Mouse (Mus musculus): Measurements from ENCODE around the gene Usp36.

Gene Usp36

DNA sequence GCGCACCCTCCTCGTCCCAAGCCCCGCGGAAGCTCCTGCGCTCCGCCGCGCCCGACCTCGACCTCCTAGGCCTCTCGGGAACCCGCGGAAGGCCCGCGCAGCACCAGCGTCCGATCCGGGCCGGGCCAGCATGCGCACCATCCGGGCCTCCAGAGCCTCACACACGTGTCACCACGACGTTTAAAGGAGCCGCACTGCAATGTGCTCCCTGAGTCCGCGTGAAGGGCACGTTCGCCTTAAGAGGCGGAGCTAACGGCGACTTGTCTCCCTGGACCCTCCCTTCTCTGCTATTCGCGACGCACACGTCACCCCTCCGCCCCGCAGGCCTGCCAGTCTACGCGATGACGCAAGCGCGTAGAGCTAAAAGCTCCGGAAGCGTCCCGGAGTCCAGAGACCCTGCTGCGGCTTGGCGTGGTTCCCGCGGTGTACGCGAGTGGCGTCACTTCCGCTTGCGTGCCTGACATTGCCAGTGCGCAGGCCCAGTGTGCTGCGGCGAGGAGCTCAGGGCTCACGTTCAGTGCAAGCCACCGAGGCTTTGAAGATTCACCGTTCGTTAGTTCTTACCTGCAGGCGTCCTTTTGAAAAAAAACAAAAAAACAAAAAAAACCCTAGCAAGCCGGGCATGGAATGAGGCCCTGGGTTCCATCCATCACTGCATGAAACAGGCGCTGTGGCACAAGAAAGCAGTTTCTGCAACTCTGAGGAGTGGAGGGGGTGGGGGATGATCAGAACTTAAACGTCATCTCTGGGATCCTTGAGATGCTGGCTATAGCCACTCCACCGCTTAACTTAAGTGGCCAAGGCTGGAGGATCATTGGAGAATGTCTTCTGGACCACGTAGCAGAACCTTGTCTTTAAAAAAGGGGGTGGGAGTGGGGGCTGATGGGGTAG lies at the start of gene Usp36:
Usp36 (minus strand) TSS at position 246 of the 891 bp plus-strand sequence.
- in situ Hi-C loops (cut with MboI, MseI) = no loop called here

GRCm38 (mm10) chr11:118337491-118338168 lies 47.6 kb upstream of the Usp36 start:
- in situ Hi-C loops (cut with MboI, MseI) = loop anchor here in 1 of 2 experiments (25.0 kb wide), 1 partner anchor 1925 kb away; the partner anchor contains the start of gene Rnf157

DNA sequence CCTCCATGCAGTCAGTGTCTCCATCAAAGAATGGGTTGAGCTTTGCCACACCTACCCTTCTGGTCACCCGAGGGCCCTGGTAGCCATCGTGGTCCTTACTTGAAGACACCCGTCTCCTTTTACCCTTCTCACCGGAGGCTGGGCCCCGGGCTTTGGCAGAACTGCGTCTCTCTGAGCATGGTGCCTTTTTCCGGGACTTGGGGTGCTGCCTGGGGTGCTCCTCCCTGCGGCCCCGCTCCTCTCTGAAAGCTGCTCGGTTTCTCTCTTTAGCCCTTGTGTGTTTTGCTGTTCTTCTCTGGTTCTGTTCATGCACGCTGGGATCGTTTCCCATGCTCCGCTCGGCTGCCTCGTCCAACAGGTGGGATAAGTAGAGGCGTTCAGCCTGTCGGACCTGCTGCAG lies 43.4 kb upstream of the Usp36 start:
- in situ Hi-C loops (cut with MboI, MseI) = loop anchor here in 1 of 2 experiments (25.0 kb wide), 1 partner anchor 1921 kb away; the partner anchor contains the start of gene Rnf157

DNA sequence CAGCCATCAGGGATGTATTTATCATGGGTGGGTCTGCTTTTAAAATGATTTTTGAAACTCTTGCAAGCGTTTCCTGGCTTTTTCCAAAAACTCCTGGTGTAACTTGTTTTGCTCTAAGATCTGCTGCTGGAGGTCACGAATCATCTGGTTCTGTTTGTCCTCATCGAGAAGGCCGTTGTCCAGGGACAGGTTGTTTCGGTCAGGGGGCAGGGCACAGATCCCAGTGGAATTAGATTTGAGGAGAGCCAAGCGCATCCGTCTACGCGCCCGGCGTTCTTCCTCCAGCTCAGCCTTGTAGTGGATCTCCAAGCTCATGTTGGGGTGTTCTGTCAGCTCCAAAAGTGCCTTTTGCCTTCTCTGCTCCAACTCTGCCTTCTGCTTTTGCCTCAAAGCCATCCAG lies 42.3 kb upstream of the Usp36 start:
- in situ Hi-C loops (cut with MboI, MseI) = loop anchor here in 1 of 2 experiments (25.0 kb wide), 1 partner anchor 1920 kb away; the partner anchor contains the start of gene Rnf157

GRCm38 (mm10) chr11:118330777-118331176 lies 40.7 kb upstream of the Usp36 start:
- in situ Hi-C loops (cut with MboI, MseI) = loop anchor here in 1 of 2 experiments (25.0 kb wide), 1 partner anchor 1918 kb away; the partner anchor contains the start of gene Rnf157

DNA sequence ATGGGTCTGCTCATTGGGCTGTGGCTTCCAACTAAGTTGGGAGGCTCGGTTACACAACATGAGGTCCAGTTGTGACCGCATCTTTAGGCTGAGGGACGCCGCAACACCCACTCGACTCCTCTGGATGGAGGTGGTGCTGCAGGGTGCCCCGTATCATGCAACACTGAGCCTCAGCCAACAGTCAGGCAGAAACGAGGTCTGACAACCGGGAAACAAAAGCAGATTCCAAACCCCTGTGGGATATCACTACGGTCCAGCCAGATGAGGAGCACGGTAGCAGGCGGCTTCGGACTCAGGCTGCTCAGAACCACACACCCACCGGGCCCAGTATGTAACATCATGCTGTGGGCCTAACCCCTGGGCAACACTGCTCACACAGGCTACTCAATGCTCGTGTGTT lies 40.3 kb upstream of the Usp36 start:
- in situ Hi-C loops (cut with MboI, MseI) = loop anchor here in 1 of 2 experiments (25.0 kb wide), 1 partner anchor 1918 kb away; the partner anchor contains the start of gene Rnf157

- in situ Hi-C loops (cut with MboI, MseI) = loop anchor here (5.0 to 25.0 kb wide), 3 partner anchors 48 to 1917 kb away; partner anchors contain the start of genes Enpp7 (in 1 of the 2) and Rnf157 (in 1 of the 2)
Observed at GRCm38 (mm10) chr11:118328947-118329346, 38.9 kb upstream of the Usp36 start.

GRCm38 (mm10) chr11:118328511-118328910 lies 38.5 kb upstream of the Usp36 start:
- in situ Hi-C loops (cut with MboI, MseI) = loop anchor here (5.0 to 25.0 kb wide), 3 partner anchors 49 to 1916 kb away; partner anchors contain the start of genes Enpp7 (in 1 of the 2) and Rnf157 (in 1 of the 2)

- in situ Hi-C loops (cut with MboI, MseI) = loop anchor here (5.0 to 25.0 kb wide), 3 partner anchors 50 to 1915 kb away; partner anchors contain the start of genes Enpp7 (in 1 of the 2) and Rnf157 (in 1 of the 2)
Observed at GRCm38 (mm10) chr11:118326991-118327971, 37.2 kb upstream of the Usp36 start.

GRCm38 (mm10) chr11:118326491-118326890 lies 36.4 kb upstream of the Usp36 start:
- in situ Hi-C loops (cut with MboI, MseI) = loop anchor here (5.0 to 25.0 kb wide), 3 partner anchors 51 to 1914 kb away; partner anchors contain the start of genes Enpp7 (in 1 of the 2) and Rnf157 (in 1 of the 2)

DNA sequence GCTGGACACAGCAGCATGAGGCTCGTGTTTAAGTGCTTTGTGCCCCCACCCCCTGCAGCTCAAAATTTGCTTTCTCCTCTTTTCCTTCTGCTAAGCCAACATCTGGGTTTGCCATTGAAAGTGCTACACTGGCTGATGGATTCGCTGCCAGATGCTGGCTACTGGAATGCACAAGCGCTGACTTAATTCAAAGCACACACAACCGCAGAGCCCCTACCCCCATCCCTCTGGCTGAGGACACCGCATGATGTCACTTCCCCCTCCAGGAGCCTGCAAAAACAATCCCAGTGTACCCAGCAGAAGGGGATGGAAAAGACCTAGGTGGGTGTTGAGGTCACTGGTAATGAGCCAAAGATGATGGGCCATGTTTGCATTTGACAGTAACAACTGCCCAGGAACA lies 34.5 kb upstream of the Usp36 start:
- in situ Hi-C loops (cut with MboI, MseI) = loop anchor here (5.0 to 25.0 kb wide), 3 partner anchors 53 to 660 kb away; partner anchors contain the start of gene Enpp7 (in 1 of the 2)

DNA sequence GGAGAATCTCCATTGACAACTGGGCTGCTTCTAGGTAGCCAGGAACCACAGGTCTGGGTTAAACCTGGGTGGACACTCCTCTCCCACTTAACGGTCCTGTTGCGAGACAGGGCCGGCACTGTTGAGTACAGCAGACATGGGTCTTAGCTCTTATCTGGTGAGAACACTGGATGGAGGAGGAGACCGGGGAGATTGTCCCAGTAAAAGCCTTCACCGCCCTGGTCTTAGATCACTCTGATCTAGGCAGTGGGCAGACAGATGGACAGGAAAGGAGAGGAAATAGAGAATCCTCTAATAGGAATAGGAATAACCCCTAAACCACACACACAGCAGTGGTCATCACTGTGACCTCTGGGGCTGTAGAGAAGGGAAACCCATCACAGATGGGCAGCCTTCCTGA lies 33.9 kb upstream of the Usp36 start:
- in situ Hi-C loops (cut with MboI, MseI) = loop anchor here (5.0 to 25.0 kb wide), 3 partner anchors 53 to 661 kb away; partner anchors contain the start of gene Enpp7 (in 1 of the 2)

DNA sequence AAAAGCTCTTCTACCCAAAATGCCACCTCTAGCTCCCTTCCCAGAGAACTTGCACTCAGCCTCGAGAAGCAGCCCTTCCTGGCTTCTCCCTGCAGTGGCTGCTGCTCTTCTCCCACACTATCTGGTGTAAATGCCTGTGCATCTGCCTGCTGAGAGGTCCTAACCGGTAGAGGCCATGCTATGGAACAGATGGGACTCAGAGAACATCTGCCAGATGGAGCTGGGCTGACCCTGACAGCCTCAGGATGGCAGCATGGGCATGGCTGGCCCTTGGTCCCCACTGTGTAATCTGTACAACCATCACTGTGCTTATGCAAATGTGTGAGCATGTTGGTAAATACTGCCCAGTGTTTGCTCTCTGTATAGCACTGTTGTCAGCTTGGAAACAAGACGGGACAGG lies 32.6 kb upstream of the Usp36 start:
- in situ Hi-C loops (cut with MboI, MseI) = loop anchor here (5.0 to 25.0 kb wide), 3 partner anchors 55 to 662 kb away; partner anchors contain the start of gene Enpp7 (in 1 of the 2)

GRCm38 (mm10) chr11:118321971-118322370 lies 31.9 kb upstream of the Usp36 start:
- in situ Hi-C loops (cut with MboI, MseI) = loop anchor here (5.0 to 25.0 kb wide), 3 partner anchors 55 to 663 kb away; partner anchors contain the start of gene Enpp7 (in 1 of the 2)

GRCm38 (mm10) chr11:118321500-118321899 lies 31.5 kb upstream of the Usp36 start:
- in situ Hi-C loops (cut with MboI, MseI) = loop anchor here (5.0 to 25.0 kb wide), 3 partner anchors 56 to 663 kb away; partner anchors contain the start of gene Enpp7 (in 1 of the 2)

DNA sequence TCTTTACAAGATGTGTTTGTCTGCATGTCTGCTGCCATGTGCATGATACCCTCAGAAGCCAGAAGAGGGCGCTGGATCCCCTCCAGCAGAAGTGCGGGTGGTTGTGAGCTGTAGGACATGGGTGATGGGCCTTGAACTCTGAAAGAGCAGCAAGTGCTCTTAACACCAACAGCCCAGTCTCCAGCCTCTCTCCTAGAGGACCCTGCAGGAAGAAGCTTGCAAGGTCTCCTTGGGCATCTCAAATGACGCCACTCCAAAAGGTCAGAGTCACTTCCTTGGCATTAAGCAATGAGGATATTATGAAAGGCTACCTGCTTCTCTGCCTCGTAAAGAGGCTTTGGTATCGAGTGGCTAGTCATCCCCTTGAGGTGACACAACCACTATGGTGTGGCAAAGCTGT lies 28.6 kb upstream of the Usp36 start:
- in situ Hi-C loops (cut with MboI, MseI) = loop anchor here in 1 of 2 experiments (25.0 kb wide), 1 partner anchor 419 kb away; no protein-coding TSS in a partner anchor

DNA sequence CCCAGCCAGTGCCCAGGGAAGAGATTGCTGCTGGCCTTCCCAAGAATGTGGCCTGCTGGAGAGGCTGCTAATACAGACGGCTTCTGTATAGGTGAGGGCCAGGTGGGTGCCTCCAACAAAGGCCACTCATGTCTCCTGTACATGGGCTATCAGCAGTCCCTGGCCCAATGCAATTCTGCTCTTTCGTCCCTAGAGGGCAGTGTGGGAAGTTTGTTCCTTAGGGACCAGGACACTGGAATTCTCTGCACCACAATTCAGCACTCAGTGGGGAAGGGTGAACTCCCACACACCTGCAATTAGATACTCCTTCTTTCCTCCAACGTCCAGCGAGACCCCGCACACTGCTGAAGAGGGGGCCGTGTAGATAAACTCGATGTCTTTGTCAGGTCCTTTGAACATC lies 27.1 kb upstream of the Usp36 start:
- in situ Hi-C loops (cut with MboI, MseI) = loop anchor here in 1 of 2 experiments (25.0 kb wide), 1 partner anchor 420 kb away; no protein-coding TSS in a partner anchor

- in situ Hi-C loops (cut with MboI, MseI) = loop anchor here in 1 of 2 experiments (25.0 kb wide), 1 partner anchor 421 kb away; no protein-coding TSS in a partner anchor
Observed at GRCm38 (mm10) chr11:118316231-118316806, 26.3 kb upstream of the Usp36 start.

GRCm38 (mm10) chr11:118312132-118312723 lies 22.2 kb upstream of the Usp36 start:
- in situ Hi-C loops (cut with MboI, MseI) = loop anchor here in 1 of 2 experiments (25.0 kb wide), 1 partner anchor 425 kb away; no protein-coding TSS in a partner anchor
